Comparison of ENCODE assay signal across 9 mouse cellular contexts in the genomic region with DNA sequence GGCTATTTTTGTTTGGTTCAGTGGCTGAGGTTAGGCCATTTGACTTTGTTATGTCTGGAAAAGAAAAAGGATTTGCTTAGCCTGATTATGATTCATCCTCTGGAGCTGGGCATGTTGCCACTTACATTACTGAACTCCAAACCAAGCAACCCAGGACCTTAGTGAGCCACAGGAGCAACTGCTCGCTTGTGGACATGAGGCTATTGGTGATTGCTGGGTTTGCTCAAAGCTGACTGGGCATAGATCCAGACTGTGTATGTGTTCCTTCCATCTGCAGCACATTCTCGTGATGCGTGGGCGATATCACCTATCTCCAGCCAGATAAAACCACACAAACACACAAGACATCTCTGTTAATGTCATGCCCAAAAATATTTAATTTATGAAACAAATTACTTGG. TPM values are rescaled to one million over a fixed set of nuclear protein-coding genes. Genes with fewer than 3 reads are reported as not detected.
A peak's percentile ranks its signal among the peaks of the same experiment; 100 is the strongest.
DNase-seq lines count a peak whose midpoint lies in the region; ATAC-seq and TF ChIP-seq lines count a peak whose summit lies in the region.
"Had no signal": no experiment of that assay in that cellular context is flagged by ENCODE, and none has a peak within 500 bp of the region (broad histone marks: within the 10 kb centered on the region; RNA-seq: fewer than 3 reads in every experiment).

No protein-coding gene starts in this region.

- DNase-seq in 3134 (ENCODE audit: extremely low read depth, insufficient read length, low spot score) = peak; percentile 78
- peak; percentile 85 to 93 for DNase-seq in adrenal gland, adult (ENCODE audit: inconsistent age in 2 of 2, low spot score in 1 of 2)
- DNase-seq in heart, postnatal 4 days = peak; percentile 78
- peak; percentile 19 to 26 for DNase-seq in left cerebral cortex, adult 2 months (ENCODE audit: extremely low spot score in 1 of 2, low spot score in 2 of 2)
- peak; percentile 34 for DNase-seq in right cerebral cortex, adult 18-20 months
- DNase-seq in embryo, embryonic 10.5 days (ENCODE audit: low spot score) = no peak
- DNase-seq in embryo, embryonic 9.5 days (ENCODE audit: extremely low spot score) = no peak

- no peak overlapping the region for H3K4me3 ChIP-seq in left cerebral cortex, adult 2 months
- H3K4me3 ChIP-seq: limb, embryonic 12.5 days had no signal

- intact Hi-C loops in left cerebral cortex, adult 2 months (cut with DNase I) = no loop called here

- no peak overlapping the region for H3K27ac ChIP-seq in left cerebral cortex, adult 2 months
- H3K27ac ChIP-seq: limb, embryonic 12.5 days had no signal

- peak; percentile 82 for ATAC-seq in frontal cortex, adult (ENCODE audit: low TSS enrichment)

- TF ChIP-seq CTCF in left cerebral cortex, adult 2 months (IDR thresholded peaks at IDR 0.05) = no peak

RNA-seq across cellular contexts. Expression of gene Wdr75, which starts 42.8 kb away (rescaled TPM):
- 10 to 100 TPM; 32.3 TPM for total RNA-seq in heart, postnatal 4 days (2021)
- total RNA-seq in left cerebral cortex, adult 2 months (2021) = 10 to 100 TPM; 36.9 to 43.2 TPM

RNA-seq across cellular contexts. Expression of gene Gm5269, which starts 52.3 kb away (rescaled TPM):
- not detected for total RNA-seq in heart, postnatal 4 days (2021)
- total RNA-seq in left cerebral cortex, adult 2 months (2021) = not detected

Comparison
In these comparisons a context has a peak if more than half of its experiments do, and no peak if none do; other contexts are left out.
1. DNase-seq: peak in 3134 (single experiment), adrenal gland, adult (2 of 2), heart, postnatal 4 days (single experiment), left cerebral cortex, adult 2 months (2 of 2) and right cerebral cortex, adult 18-20 months (single experiment); none in embryo, embryonic 10.5 days (single experiment) and embryo, embryonic 9.5 days (single experiment).